Mouse (Mus musculus) induced T-regulatory cell, adult 2 months (primary cell): ENCODE data around the gene Phactr2.

Experiments
- DNase-seq: peaks from one replicate; pipeline ENCODE4 v3.0.0-alpha.2; 2012; ENCODE audit warnings: low read depth

The Phactr2 gene

GRCm38 (mm10) chr10:13168461-13168860, 305.8 kb downstream of the Phactr2 start:
- DNase-seq: no peak

GRCm38 (mm10) chr10:13162031-13162430, 312.2 kb downstream of the Phactr2 start:
- no peak for DNase-seq

GRCm38 (mm10) chr10:13160913-13161312, 313.3 kb downstream of the Phactr2 start:
- no peak for DNase-seq
